Mouse (Mus musculus) small intestine, adult 2 months (tissue): ENCODE measurements around the gene Ckb. TPM values are rescaled to one million over a fixed set of nuclear protein-coding genes. Genes with fewer than 3 reads are reported as not detected.

ENCODE experiments used
- H3K27ac ChIP-seq: fragments of 200-500 bp; 2 replicates; pipeline ENCODE4 v1.5.1; 2012; ENCODE audit warnings: low read depth, low read length, control low read depth, inconsistent platforms; ENCODE audit not compliant: insufficient read depth
- H3K27me3 ChIP-seq: fragments of 200-500 bp; 2 replicates; pipeline ENCODE4 v1.6.1; 2012; ENCODE audit warnings: mild to moderate bottlenecking, moderate library complexity, low read length, inconsistent platforms; ENCODE audit not compliant: control insufficient read depth, insufficient read depth
- H3K36me3 ChIP-seq: fragments of 200-500 bp; 2 replicates; pipeline ENCODE4 v1.6.1; 2012; ENCODE audit warnings: mild to moderate bottlenecking, low read length, control low read depth, inconsistent platforms; ENCODE audit not compliant: control insufficient read depth, insufficient read depth
- H3K4me1 ChIP-seq: fragments of 200-500 bp; 2 replicates; pipeline ENCODE4 v1.6.1; 2012; ENCODE audit warnings: low read length, inconsistent platforms, mixed read lengths; ENCODE audit not compliant: control insufficient read depth, insufficient read depth, insufficient read length
- H3K4me3 ChIP-seq: fragments of 200-500 bp; 2 replicates; pipeline ENCODE4 v1.5.1; 2012; ENCODE audit warnings: low read depth, mild to moderate bottlenecking, control low read depth, inconsistent platforms, low read length, moderate library complexity
- CTCF ChIP-seq: fragments of 200-500 bp; IDR thresholded peaks from 2 replicates; pipeline ENCODE4 v1.5.1; 2012; ENCODE audit warnings: low read depth, mild to moderate bottlenecking, control low read depth, inconsistent platforms, low read length, moderate library complexity, mixed read lengths; ENCODE audit not compliant: insufficient replicate concordance, insufficient read length; ENCODE audit errors: extremely low read depth
- POLR2A ChIP-seq: fragments of 200-500 bp; IDR thresholded peaks from 2 replicates; pipeline ENCODE4 v1.6.1; 2012; ENCODE audit warnings: low read depth, mild to moderate bottlenecking, control low read depth, inconsistent platforms, low read length, moderate library complexity
- WGBS: fragments of 180-500 bp; shearing (Covaris S2); methylation state at CpG from one replicate; pipeline ENCODE4 v1.1.7; 2018; 5-methylcytosine and 5-hydroxymethylcytosine counted together
- polyA plus RNA-seq: library from polyadenylated mRNA; depleted of rRNA; stranded (reverse); fragments of >200 nt; gene quantifications from 2 replicates; pipeline ENCODE4 v1.2.3, GENCODE M21; 2012

Gene Ckb
- polyA plus RNA-seq, 1 experiment: 599 TPM

DNA sequence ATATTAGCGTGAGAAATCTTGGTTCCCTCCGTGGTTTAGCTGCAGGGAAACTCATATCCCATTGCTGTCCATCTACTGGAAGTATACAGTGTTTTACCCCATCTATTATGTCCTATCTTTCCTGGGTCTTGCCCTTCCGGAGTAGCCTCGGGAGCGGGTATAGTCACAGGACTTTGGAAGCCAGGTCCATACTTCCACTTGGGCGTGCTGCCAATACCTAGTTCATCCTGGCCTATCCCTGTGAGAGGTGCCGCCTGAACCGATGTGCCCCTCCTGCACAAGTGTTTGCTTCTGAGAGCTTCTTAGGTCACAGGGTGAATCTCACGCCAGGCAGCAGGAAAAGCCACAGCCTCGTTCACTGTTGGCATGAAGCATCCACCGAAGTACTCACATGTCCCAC, 17.3 kb upstream of the Ckb start:
- no peaks in the 10 kb centered on the region for H3K27me3 ChIP-seq
- peaks cover 50% of the 10 kb centered on the region for H3K4me1 ChIP-seq
- peak overlapping the region; percentile 75 for H3K27ac ChIP-seq
- TF ChIP-seq POLR2A: no peak
- H3K4me3 ChIP-seq: no peak overlapping the region
- no peaks in the 10 kb centered on the region for H3K36me3 ChIP-seq
- WGBS: 27% methylated on average over 11 of the region's 11 CpGs

DNA sequence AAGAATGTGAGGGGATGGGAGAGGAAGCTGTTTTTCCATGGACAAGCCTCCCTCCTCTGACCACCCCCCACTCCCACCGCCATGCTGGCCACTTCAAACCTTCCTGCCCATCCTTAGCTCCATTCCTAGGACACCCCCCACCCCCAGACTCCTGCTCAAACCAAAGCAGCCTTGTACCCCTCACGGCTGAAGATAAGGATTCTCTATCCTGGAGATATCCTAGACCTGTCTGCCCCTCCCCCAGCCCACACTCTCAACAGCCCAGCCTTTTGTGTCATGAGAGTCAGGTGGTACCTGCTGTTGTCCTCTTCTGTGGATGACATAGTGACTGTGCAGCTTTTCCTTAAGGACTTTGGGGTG, 15.9 kb upstream of the Ckb start:
- WGBS: 40% methylated on average over 2 of the region's 2 CpGs
- Histone ChIP-seq H3K27me3 (no peaks in the 10 kb centered on the region), H3K27ac (peak overlapping the region; percentile 91), H3K36me3 (0 out of 2 replicates have a peak, but pooled peaks cover 1% of the 10 kb centered on the region), H3K4me3 (no peak overlapping the region), H3K4me1 (peaks cover 50% of the 10 kb centered on the region)
- no peak for TF ChIP-seq CTCF
- TF ChIP-seq POLR2A: no peak

DNA sequence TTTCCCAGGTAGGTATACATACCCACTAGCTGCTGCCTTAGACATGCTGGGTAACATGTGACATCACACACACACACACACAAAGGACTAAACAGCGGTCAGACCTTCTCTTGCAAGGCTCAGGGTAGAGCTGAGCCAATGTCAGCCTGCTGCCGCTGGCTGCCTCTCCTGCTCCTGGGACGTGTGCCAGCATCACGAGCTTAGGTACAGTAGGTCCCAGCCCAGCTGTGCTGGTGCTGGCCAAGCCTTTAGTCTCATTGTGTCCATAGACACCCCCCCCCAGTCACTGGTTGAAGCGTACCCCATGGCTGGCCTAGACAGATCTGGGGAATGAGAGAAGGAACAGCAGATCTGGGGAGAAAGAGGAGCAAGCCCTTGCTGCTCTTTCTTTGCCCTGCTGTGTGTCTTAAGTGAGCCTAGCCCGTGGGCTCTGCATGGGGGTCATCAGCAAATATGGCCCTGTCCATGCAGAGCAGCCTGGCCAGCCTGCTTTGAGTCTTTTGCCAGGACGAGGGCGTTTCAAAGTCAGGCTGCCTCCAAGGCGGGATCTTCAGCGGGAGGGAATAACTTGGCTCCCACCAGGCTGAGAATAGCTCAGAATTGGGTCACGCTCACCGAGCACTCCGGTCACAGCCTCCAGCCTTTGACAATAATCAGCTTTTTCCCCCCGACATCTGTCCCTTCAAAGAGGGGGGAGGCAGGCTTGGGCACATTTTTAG, 15.4 kb upstream of the Ckb start:
- Histone ChIP-seq H3K27me3 (no peaks in the 10 kb centered on the region), H3K27ac (peak overlapping the region; percentile 91), H3K4me1 (peaks cover 50% of the 10 kb centered on the region), H3K4me3 (no peak overlapping the region), H3K36me3 (peaks cover 4% of the 10 kb centered on the region; the same call in 1 of the 2 replicates)
- no peak for TF ChIP-seq CTCF
- TF ChIP-seq POLR2A: no peak
- 23% methylated on average over 14 of the region's 14 CpGs for WGBS

DNA sequence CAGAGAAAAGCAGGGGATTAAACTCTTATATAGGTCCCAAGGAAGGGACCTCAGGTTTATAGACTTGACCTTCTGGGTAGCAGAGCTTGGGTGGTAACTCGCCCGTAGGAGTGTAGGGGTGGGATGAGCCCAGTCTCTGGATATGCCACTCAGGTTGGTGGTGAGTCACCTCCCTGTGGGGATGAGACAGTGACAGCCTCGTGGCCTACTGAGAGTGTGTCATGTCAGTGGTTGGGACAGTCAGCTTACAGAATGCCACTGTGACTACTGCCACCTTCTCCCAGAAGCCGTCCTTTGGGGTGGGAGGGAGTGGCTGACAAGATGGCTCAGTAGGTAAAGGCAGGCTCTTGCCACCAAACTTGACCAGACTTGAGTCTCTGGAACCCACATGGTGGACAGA, 14.3 kb upstream of the Ckb start:
- no peak overlapping the region for H3K4me3 ChIP-seq
- peaks cover 43% of the 10 kb centered on the region for H3K4me1 ChIP-seq
- H3K36me3 ChIP-seq: peaks cover 5% of the 10 kb centered on the region; the same call in 1 of the 2 replicates
- no peak for TF ChIP-seq CTCF
- no peak for TF ChIP-seq POLR2A
- H3K27ac ChIP-seq: peak overlapping the region; percentile 91
- 49% methylated on average over 4 of the region's 4 CpGs for WGBS
- no peaks in the 10 kb centered on the region for H3K27me3 ChIP-seq

DNA sequence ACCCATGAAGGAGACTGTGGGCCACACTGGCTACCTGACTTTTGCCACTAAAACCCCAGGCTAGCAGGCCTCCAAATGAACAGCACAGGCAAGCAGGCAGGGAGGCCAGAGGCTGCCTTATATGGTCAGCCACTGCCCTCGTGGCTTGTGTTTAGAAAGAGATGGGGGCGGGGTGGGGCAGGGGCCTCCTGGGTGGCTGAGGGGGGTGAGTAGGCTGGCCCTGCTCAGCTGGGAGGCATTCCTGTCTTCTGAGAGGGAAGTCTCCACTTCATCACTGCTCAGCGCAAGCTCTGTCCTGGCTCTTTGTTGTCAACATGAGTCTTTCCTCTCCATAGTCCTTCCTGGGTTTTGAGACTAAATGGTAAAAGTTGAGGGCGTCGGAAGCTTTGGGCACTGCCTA, 10.7 kb upstream of the Ckb start:
- Histone ChIP-seq H3K27ac (peak overlapping the region; percentile 85), H3K36me3 (peaks cover 11% of the 10 kb centered on the region), H3K4me3 (no peak overlapping the region), H3K4me1 (peaks cover 27% of the 10 kb centered on the region), H3K27me3 (no peaks in the 10 kb centered on the region)
- 71% methylated on average over 5 of the region's 5 CpGs for WGBS
- TF ChIP-seq CTCF: no peak
- TF ChIP-seq POLR2A: no peak

DNA sequence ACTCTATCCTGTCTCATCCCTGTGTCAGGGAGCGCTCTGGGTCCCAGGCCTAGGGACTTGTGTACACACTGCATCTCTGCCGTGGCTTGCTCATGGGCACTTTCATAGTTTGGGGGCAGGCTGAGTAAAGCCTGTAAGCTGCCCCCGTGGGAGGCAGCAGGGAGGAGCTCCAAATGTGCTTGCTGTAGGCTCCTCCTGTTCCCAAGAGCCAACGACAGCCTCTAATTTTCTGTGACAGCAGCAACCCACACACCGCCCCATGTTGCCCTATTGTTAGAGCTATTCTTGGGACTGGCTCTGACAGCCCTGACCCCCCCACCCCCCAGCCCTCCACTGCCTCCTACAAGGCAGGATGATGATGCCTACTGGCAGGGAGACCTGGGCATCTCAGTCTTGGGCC, 9.9 kb upstream of the Ckb start:
- no peaks in the 10 kb centered on the region for H3K27me3 ChIP-seq
- WGBS: 78% methylated on average over 5 of the region's 5 CpGs
- H3K4me3 ChIP-seq: no peak overlapping the region
- TF ChIP-seq POLR2A: no peak
- TF ChIP-seq CTCF: no peak
- H3K4me1 ChIP-seq: peaks cover 24% of the 10 kb centered on the region
- peak overlapping the region; percentile 85 for H3K27ac ChIP-seq
- peaks cover 11% of the 10 kb centered on the region for H3K36me3 ChIP-seq

DNA sequence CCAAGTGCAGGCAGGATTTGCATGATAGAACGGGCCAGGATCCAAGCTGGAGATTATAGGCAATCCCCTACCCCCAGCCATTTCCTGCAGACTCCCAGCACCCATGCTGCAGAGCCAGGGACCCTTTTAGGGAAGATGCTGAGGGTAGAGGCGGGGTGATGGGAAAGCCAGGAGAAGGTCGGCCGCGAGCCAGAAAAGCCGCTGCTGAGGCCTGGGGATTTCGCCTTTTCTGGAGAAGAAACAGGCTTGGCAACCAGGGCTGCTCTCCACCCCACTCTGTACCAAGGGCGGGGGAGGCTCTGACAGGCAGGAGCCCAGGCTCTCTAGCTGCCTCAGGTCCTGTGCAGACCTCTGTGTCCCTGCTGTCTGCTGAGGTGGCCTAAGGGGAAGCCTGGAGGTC, 9.2 kb upstream of the Ckb start:
- Histone ChIP-seq H3K4me1 (peaks cover 22% of the 10 kb centered on the region), H3K27me3 (no peaks in the 10 kb centered on the region), H3K36me3 (peaks cover 11% of the 10 kb centered on the region), H3K27ac (peak overlapping the region; percentile 79), H3K4me3 (no peak overlapping the region)
- no peak for TF ChIP-seq CTCF
- peak; percentile 14; the same call in 1 of the 2 replicates for TF ChIP-seq POLR2A
- WGBS: 78% methylated on average over 8 of the region's 8 CpGs
